2 mouse cellular contexts compared by ENCODE assay signal in genomic region chr17:24692385-24692784, GRCm38 (mm10).
TF ChIP-seq lines count a peak whose summit lies in the region.

No protein-coding gene starts in this region.

TF ChIP-seq in CH12.LX, 34 proteins besides CTCF, POLR2A, EP300 and RAD21:
- TF ChIP-seq JUN (IDR thresholded peaks at IDR 0.05; ENCODE audit: insufficient read depth, low read depth, low read length): no peak

TF ChIP-seq in MEL, 35 proteins besides CTCF, POLR2A, EP300 and RAD21:
- TF ChIP-seq KAT2A (conservative IDR thresholded peaks at IDR 0.05; ENCODE audit: low read depth, low read length) (no peak), MAFK (IDR thresholded peaks at IDR 0.05; ENCODE audit: borderline replicate concordance, low read depth, low read length) (no peak), HCFC1 (IDR thresholded peaks at IDR 0.05; ENCODE audit: low read depth, low read length) (no peak), NELFE (IDR thresholded peaks at IDR 0.05; ENCODE audit: low read depth, low read length) (no peak), ZKSCAN1 (IDR thresholded peaks at IDR 0.05; ENCODE audit: low read depth, low read length) (no peak), CHD1 (IDR thresholded peaks at IDR 0.05; ENCODE audit: low read depth, low read length) (no peak), BHLHE40 (IDR thresholded peaks at IDR 0.05; ENCODE audit: borderline replicate concordance, low read depth, low read length) (no peak), TAL1 (IDR thresholded peaks at IDR 0.05; ENCODE audit: low read length) (no peak), ELF1 (IDR thresholded peaks at IDR 0.05; ENCODE audit: low read depth, low read length) (no peak), JUND (IDR thresholded peaks at IDR 0.05; ENCODE audit: low read depth, low read length) (no peak), MEF2A (IDR thresholded peaks at IDR 0.05; ENCODE audit: extremely low read depth, insufficient replicate concordance, low read depth, low read length, poor library complexity, severe bottlenecking) (no peak), E2F4 (IDR thresholded peaks at IDR 0.05; ENCODE audit: borderline replicate concordance, low read depth, low read length) (no peak)
TF ChIP-seq in MEL: peak in this region for 0.
